Mouse (Mus musculus) MEL (cell line): ENCODE measurements at regions not wholly inside any gene's neighbourhood (a gene's known extent, or its start where the extent isn't known, plus 50 kb on each side); places are given as distances from the start of the nearest gene placed in this dataset.

Source experiments
- BHLHE40 ChIP-seq: IDR thresholded peaks from 2 replicates; pipeline ENCODE4 v1.6.1; 2012; ENCODE audit warnings: low read depth, mild to moderate bottlenecking, inconsistent platforms, low read length, improper control_type of control experiment, borderline replicate concordance
- CTCF ChIP-seq, 3 experiments: IDR thresholded peaks in 2 of 3; conservative IDR thresholded peaks in 1 of 3; 2 replicates each; pipeline ENCODE4 v1.5.1; 2011 to 2012; ENCODE audit warnings: low read length in 3 of 3, low read depth in 2 of 3, mild to moderate bottlenecking in 2 of 3, improper control_type of control experiment in 1 of 3, inconsistent platforms in 1 of 3, mixed read lengths in 1 of 3, moderate library complexity in 1 of 3; ENCODE audit not compliant: control insufficient read depth in 1 of 3, insufficient read depth in 1 of 3, poor library complexity in 1 of 3, severe bottlenecking in 1 of 3
- EP300 ChIP-seq, 2 experiments: IDR thresholded peaks; 2 replicates each; pipeline ENCODE4 v1.6.1; 2011; ENCODE audit warnings: improper control_type of control experiment in 2 of 2, low read length in 2 of 2, low read depth in 1 of 2, mild to moderate bottlenecking in 1 of 2
- GATA1 ChIP-seq: IDR thresholded peaks from 2 replicates; pipeline ENCODE4 v1.6.1; 2011; ENCODE audit warnings: low read depth, low read length, improper control_type of control experiment
- HCFC1 ChIP-seq: IDR thresholded peaks from 2 replicates; pipeline ENCODE4 v1.6.1; 2012; ENCODE audit warnings: low read depth, mild to moderate bottlenecking, inconsistent platforms, low read length, improper control_type of control experiment, moderate library complexity
- MAX ChIP-seq: IDR thresholded peaks from 2 replicates; pipeline ENCODE4 v1.6.1; 2011; ENCODE audit warnings: low read length, improper control_type of control experiment
- MEF2A ChIP-seq: IDR thresholded peaks from 2 replicates; pipeline ENCODE4 v1.6.1; 2014; ENCODE audit warnings: low read depth, mild to moderate bottlenecking, inconsistent platforms, low read length, improper control_type of control experiment; ENCODE audit not compliant: poor library complexity, insufficient replicate concordance, severe bottlenecking; ENCODE audit errors: extremely low read depth
- NRF1 ChIP-seq: IDR thresholded peaks from 2 replicates; pipeline ENCODE4 v1.6.1; 2014; ENCODE audit warnings: low read depth, mild to moderate bottlenecking, inconsistent platforms, low read length, improper control_type of control experiment, moderate library complexity; ENCODE audit not compliant: poor library complexity, insufficient read depth, severe bottlenecking
- POLR2A ChIP-seq, 2 experiments: IDR thresholded peaks; 2 replicates each; pipeline ENCODE4 v1.6.1; 2011 to 2012; ENCODE audit warnings: low read length in 2 of 2, mild to moderate bottlenecking in 2 of 2, control low read depth in 1 of 2, improper control_type of control experiment in 1 of 2, low read depth in 1 of 2, moderate library complexity in 1 of 2; ENCODE audit not compliant: control insufficient read depth in 1 of 2, insufficient read depth in 1 of 2, poor library complexity in 1 of 2
- SIN3A ChIP-seq: IDR thresholded peaks from 2 replicates; pipeline ENCODE4 v1.6.1; 2012; ENCODE audit warnings: low read length, improper control_type of control experiment, inconsistent platforms
- TAL1 ChIP-seq: IDR thresholded peaks from 2 replicates; pipeline ENCODE4 v1.6.1; 2012; ENCODE audit warnings: mild to moderate bottlenecking, inconsistent platforms, low read length, moderate library complexity, mixed read lengths
- TBP ChIP-seq: IDR thresholded peaks from 2 replicates; pipeline ENCODE4 v1.8.0; 2011; ENCODE audit warnings: low read depth, low read length, improper control_type of control experiment
- ZNF384 ChIP-seq: IDR thresholded peaks from 2 replicates; pipeline ENCODE4 v1.6.1; 2012; ENCODE audit warnings: low read depth, mild to moderate bottlenecking, inconsistent platforms, low read length, improper control_type of control experiment

- TF ChIP-seq TAL1 (no peak), SIN3A (no peak), EP300 (IDR thresholded peaks at IDR 0.05; ENCODE audit: low read depth in 1 of 2, low read length in 2 of 2) (no peak), NRF1 (no peak), GATA1 (no peak), CTCF (IDR thresholded peaks at IDR 0.05 in 2 of 3, conservative IDR thresholded peaks at IDR 0.05 in 1 of 3; ENCODE audit: control insufficient read depth in 1 of 3, insufficient read depth in 1 of 3, low read depth in 2 of 3, low read length in 3 of 3, poor library complexity in 1 of 3, severe bottlenecking in 1 of 3) (no peak), POLR2A (IDR thresholded peaks at IDR 0.05; ENCODE audit: control insufficient read depth in 1 of 2, insufficient read depth in 1 of 2, low read depth in 1 of 2, low read length in 2 of 2, poor library complexity in 1 of 2) (no peak), BHLHE40 (no peak), TBP (no peak), ZNF384 (no peak), MEF2A (no peak), MAX (no peak), HCFC1 (no peak)
Observed at GRCm38 (mm10) chr17:4611711-4612110, 382.4 kb upstream of the Arid1b start.
